Mouse (Mus musculus) brain, adult 10 weeks (tissue): ENCODE results near the gene Cdh20. TPM values are rescaled to one million over a fixed set of nuclear protein-coding genes. Genes with fewer than 3 reads are reported as not detected.

Source experiments
- polyA plus RNA-seq: library from polyadenylated mRNA; stranded (reverse); fragments of 350-450 nt; fragmentation: Illumina TruSeq; extraction: RNeasy Lipid Tissue Mini Kit (QIAGEN cat#74804); gene quantifications from one replicate; pipeline ENCODE4 v1.2.3, GENCODE M21; 2015; ENCODE audit warnings: low read depth, low replicate concordance

Cdh20 gene
- 13.5 TPM for polyA plus RNA-seq

DNA sequence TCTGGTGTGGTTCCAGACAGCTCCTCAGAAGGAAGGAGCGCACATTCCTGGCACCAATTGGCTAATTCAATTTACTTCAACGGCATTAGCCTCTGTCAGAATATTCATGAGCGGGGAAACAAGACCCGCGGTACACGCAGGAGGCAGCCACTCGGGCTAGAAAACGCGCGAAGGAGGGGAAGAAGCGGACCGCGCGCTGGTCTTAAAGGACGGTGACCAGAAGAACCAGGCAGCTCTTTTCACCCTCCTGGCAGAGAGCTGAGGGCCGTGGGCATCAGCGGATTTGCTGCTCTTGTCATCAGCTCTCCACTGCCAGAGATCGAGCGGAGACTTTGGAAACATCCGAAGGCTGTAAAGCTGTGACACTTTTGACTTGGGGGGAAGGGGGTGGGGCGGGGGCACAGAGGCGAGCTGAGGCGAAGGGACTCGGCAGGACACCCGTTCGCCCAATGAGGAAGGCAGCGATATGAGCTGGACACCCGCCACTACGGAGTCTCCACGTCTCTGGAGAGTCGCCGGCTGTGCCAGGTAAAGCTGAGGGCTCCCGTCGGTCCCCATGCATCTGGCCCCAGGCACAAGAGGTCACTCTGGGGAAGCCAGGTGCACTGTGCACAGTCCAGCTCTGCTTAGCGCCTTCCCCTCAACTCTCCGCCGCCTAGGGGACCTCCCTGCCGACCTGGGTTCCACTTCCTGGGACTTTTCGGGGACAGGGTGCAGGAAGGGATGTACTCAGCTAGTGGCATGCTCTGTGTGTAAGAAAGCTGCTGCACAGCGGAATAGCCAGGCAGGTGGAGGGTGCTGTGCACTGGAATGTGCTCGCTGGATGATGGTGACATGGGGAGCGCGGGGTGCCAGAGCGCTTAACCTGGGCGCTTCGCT is at the start of gene Cdh20:
TSS of gene Cdh20 (plus strand) at position 159 of the 879 bp plus-strand sequence.

